Mouse (Mus musculus) T-cell, adult 2 months (primary cell): ENCODE data around the gene Fam110a.
A peak's percentile ranks its signal among the peaks of the same experiment; 100 is the strongest.
"Not testable (repeated sequence)": the region's sequence is repeated elsewhere in the genome, so short reads cannot be mapped to it uniquely, and the experiment has no call there.

Experiments used
- DNase-seq: peaks from one replicate; pipeline ENCODE4 v3.0.0; 2022; ENCODE audit warnings: low spot score

Gene Fam110a

GRCm38 (mm10) chr2:151997190-151997575 lies 17.2 kb upstream of the Fam110a start:
- DNase-seq, result not testable (repeated sequence)

- DNase-seq, result peak; percentile 85
Measured at GRCm38 (mm10) chr2:151996229-151997189, 16.5 kb upstream of the Fam110a start, which contains the start of gene Slc52a3. TSS of gene Slc52a3 (plus strand) at chr2:151996511.

- DNase-seq, result peak; percentile 53
Measured at GRCm38 (mm10) chr2:151994350-151995122, 14.5 kb upstream of the Fam110a start.

- no peak for DNase-seq
Measured at GRCm38 (mm10) chr2:151991446-151991845, 11.4 kb upstream of the Fam110a start.

- DNase-seq, result no peak
Measured at GRCm38 (mm10) chr2:151990985-151991394, 11.0 kb upstream of the Fam110a start.

- no peak for DNase-seq
Measured at GRCm38 (mm10) chr2:151988978-151989377, 9.0 kb upstream of the Fam110a start.

- no peak for DNase-seq
Measured at GRCm38 (mm10) chr2:151986958-151987357, 6.9 kb upstream of the Fam110a start.

- DNase-seq, result no peak
Measured at GRCm38 (mm10) chr2:151985426-151986172, 5.6 kb upstream of the Fam110a start.

GRCm38 (mm10) chr2:151984019-151984418 lies 4.0 kb upstream of the Fam110a start:
- no peak for DNase-seq

- no peak for DNase-seq
Measured at GRCm38 (mm10) chr2:151982476-151982875, 2.5 kb upstream of the Fam110a start.

GRCm38 (mm10) chr2:151981268-151981667 lies 1.2 kb upstream of the Fam110a start:
- no peak for DNase-seq

GRCm38 (mm10) chr2:151980355-151980693 lies 305 bp upstream of the Fam110a start:
- DNase-seq, result no peak

GRCm38 (mm10) chr2:151978494-151978893 lies 1.5 kb downstream of the Fam110a start:
- no peak for DNase-seq

- DNase-seq, result no peak
Measured at GRCm38 (mm10) chr2:151977689-151978440, 2.2 kb downstream of the Fam110a start.

- DNase-seq, result no peak
Measured at GRCm38 (mm10) chr2:151976067-151976466, 4.0 kb downstream of the Fam110a start.

- DNase-seq, result no peak
Measured at GRCm38 (mm10) chr2:151975295-151975694, 4.7 kb downstream of the Fam110a start.

GRCm38 (mm10) chr2:151973595-151974562 lies 6.1 kb downstream of the Fam110a start:
- DNase-seq, result peak; percentile 48

GRCm38 (mm10) chr2:151972880-151973594 lies 7.0 kb downstream of the Fam110a start:
- peak; percentile 62 for DNase-seq

- no peak for DNase-seq
Measured at GRCm38 (mm10) chr2:151971748-151972147, 8.3 kb downstream of the Fam110a start.
